Mouse (Mus musculus): Measurements from ENCODE around the gene Ptprt. TPM values are rescaled to one million over a fixed set of nuclear protein-coding genes. Genes with fewer than 3 reads are reported as not detected.

Gene Ptprt
- polyA plus RNA-seq, 1 experiment from 2014 or later: 0.79 TPM

DNA sequence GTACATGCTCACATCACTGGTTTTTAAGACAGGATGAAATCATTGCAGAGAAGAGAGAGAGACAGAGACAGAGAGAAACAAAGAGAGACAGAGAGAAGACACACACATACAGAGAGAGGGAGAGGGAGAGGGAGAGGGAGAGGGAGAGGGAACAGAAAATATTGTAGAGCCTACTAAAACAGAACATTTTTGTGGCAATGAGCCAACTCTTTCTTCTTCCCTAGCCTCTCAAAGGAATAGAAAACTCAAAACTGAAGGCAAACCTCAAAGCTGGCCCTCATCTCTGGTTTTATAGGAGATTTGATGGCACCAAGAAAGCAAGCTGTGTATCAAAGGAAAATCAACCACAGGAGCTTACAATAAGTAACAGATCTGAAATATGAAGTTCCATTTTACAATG, 176.9 kb downstream of the Ptprt start:
- H3K4me2 ChIP-seq (ENCODE audit: low read depth, low read length): no peak overlapping the region
- H3K4me1 ChIP-seq (ENCODE audit: insufficient read depth): no peaks in the 10 kb centered on the region
- no peak overlapping the region for H3K27ac ChIP-seq (ENCODE audit: low read depth)
- no peak for DNase-seq
- H3K27me3 ChIP-seq (ENCODE audit: insufficient read depth, low read length): no peaks in the 10 kb centered on the region
- no peak overlapping the region for H3K9ac ChIP-seq (replicated peaks)
- H3K4me3 ChIP-seq (ENCODE audit: low read depth, low read length): no peak overlapping the region
- H3K36me3 ChIP-seq (replicated peaks; ENCODE audit: insufficient read depth, low read length): no peaks in the 10 kb centered on the region
- no peak for TF ChIP-seq CTCF (IDR thresholded peaks at IDR 0.05; ENCODE audit: low read depth)
- TF ChIP-seq EP300 (IDR thresholded peaks at IDR 0.05; ENCODE audit: low read depth): no peak
- ATAC-seq: no peak
- no peaks in the 10 kb centered on the region for H3K9me3 ChIP-seq (ENCODE audit: low read length)

DNA sequence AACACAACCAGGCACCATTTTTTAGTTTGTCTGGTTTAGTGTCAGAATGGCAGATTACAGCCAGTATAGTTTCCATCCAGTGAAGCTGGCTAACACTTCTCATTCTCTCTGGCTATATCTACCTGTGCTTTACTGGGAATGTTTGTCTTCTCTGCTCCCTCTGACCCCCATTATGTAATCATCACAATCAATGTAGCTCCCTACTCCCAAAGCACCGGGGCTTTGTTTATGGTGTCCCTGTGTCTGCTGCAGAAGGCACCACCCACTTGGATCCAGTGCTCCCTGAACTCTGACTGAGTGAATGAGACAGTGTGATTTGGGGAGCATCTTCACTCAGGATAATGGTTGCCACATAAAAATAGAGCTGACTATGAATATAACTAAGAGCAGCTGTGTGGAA, 217.8 kb downstream of the Ptprt start:
- no peaks in the 10 kb centered on the region for H3K36me3 ChIP-seq (replicated peaks; ENCODE audit: insufficient read depth, low read length)
- H3K27me3 ChIP-seq (ENCODE audit: insufficient read depth, low read length): no peaks in the 10 kb centered on the region
- H3K4me2 ChIP-seq (ENCODE audit: low read depth, low read length): no peak overlapping the region
- H3K4me1 ChIP-seq (ENCODE audit: insufficient read depth): no peaks in the 10 kb centered on the region
- no peak overlapping the region for H3K27ac ChIP-seq (ENCODE audit: low read depth)
- H3K9me3 ChIP-seq (ENCODE audit: low read length): no peaks in the 10 kb centered on the region
- DNase-seq (peak; percentile 16), ATAC-seq (peak; percentile 58)
- H3K9ac ChIP-seq (replicated peaks): no peak overlapping the region
- no peak overlapping the region for H3K4me3 ChIP-seq (ENCODE audit: low read depth, low read length)
- WGBS (ENCODE audit: insufficient replicate concordance): 35% methylated on average over 1 of the region's 1 CpGs
- TF ChIP-seq EP300 (IDR thresholded peaks at IDR 0.05; ENCODE audit: low read depth) (no peak), CTCF (IDR thresholded peaks at IDR 0.05; ENCODE audit: low read depth) (no peak)

DNA sequence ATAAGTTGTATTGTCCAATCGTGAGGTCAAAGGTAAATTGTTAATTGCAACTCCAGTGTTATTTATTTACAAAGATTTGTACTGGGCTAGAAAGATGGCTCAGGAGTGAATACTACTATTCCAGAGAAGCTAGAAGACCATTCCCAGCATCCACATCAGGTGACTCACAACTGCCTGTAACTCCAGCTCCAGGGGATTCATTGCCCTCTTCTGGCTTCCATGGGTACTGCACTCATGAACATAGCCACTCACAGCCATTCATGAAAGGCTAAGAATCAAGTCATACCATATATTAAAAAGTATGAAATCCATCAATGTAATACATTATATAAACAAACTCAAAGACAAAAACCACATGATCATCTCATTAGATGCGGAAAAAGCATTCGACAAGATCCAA, 224.3 kb downstream of the Ptprt start:
- 84% methylated on average over 3 of the region's 3 CpGs for WGBS (ENCODE audit: insufficient replicate concordance)
- Histone ChIP-seq H3K4me3 (ENCODE audit: low read depth, low read length) (no peak overlapping the region), H3K4me2 (ENCODE audit: low read depth, low read length) (no peak overlapping the region), H3K27ac (ENCODE audit: low read depth) (no peak overlapping the region), H3K36me3 (replicated peaks; ENCODE audit: insufficient read depth, low read length) (no peaks in the 10 kb centered on the region), H3K9me3 (ENCODE audit: low read length) (no peaks in the 10 kb centered on the region), H3K4me1 (ENCODE audit: insufficient read depth) (no peaks in the 10 kb centered on the region), H3K27me3 (ENCODE audit: insufficient read depth, low read length) (no peaks in the 10 kb centered on the region), H3K9ac (replicated peaks) (no peak overlapping the region)
- ATAC-seq: no peak
- no peak for DNase-seq
- TF ChIP-seq EP300 (IDR thresholded peaks at IDR 0.05; ENCODE audit: low read depth): no peak
- TF ChIP-seq CTCF (IDR thresholded peaks at IDR 0.05; ENCODE audit: low read depth): peak; percentile 22; the same call in 1 of the 2 replicates

DNA sequence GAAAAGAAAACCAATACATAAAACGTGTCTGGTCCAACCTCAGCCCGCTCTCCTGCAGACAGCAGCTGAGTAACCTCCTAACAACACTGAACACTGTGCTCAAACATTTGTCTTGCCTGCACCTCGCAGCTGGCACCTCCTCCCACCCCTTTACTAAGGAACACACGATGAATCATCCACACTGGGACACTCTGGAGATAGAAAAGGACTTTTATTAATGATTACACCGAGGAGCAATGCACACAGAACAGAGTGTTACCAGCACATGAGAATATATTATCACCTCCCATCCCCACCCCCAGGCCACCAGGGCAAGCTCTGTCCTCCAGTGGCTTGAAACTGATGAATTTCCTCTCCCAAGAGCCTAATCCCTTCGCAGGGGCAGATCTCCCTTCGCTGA, 230.8 kb downstream of the Ptprt start:
- ATAC-seq: peak; percentile 47; the same call in 1 of the 2 replicates
- Histone ChIP-seq H3K9me3 (ENCODE audit: low read length) (no peaks in the 10 kb centered on the region), H3K36me3 (replicated peaks; ENCODE audit: insufficient read depth, low read length) (no peaks in the 10 kb centered on the region), H3K27me3 (ENCODE audit: insufficient read depth, low read length) (no peaks in the 10 kb centered on the region), H3K4me1 (ENCODE audit: insufficient read depth) (no peaks in the 10 kb centered on the region), H3K27ac (ENCODE audit: low read depth) (no peak overlapping the region), H3K9ac (replicated peaks) (no peak overlapping the region), H3K4me3 (ENCODE audit: low read depth, low read length) (no peak overlapping the region), H3K4me2 (ENCODE audit: low read depth, low read length) (no peak overlapping the region)
- no peak for DNase-seq
- no peak for TF ChIP-seq CTCF (IDR thresholded peaks at IDR 0.05; ENCODE audit: low read depth)
- TF ChIP-seq EP300 (IDR thresholded peaks at IDR 0.05; ENCODE audit: low read depth): no peak
- WGBS (ENCODE audit: insufficient replicate concordance): 42% methylated on average over 7 of the region's 7 CpGs

DNA sequence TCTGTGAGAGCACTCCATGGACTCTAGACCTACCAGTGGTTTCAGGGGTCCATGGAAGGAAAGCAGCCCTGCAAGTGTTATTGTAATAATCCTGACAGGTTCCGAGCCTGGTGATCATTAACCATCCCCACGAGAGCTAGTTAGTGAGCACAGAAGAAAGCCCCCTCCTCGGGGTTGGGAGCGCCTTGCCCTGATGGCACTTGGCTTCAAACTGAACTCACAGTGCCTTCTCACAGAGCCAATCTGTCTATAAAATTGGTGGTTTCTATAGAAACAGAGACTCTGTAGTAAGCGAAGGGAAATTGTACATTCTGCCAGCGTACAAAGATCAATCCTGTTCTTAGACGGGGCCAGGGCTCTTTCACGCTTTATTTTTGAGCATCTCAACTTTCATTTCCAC, 234.8 kb downstream of the Ptprt start:
- no peaks in the 10 kb centered on the region for H3K36me3 ChIP-seq (replicated peaks; ENCODE audit: insufficient read depth, low read length)
- no peak overlapping the region for H3K27ac ChIP-seq (ENCODE audit: low read depth)
- no peaks in the 10 kb centered on the region for H3K27me3 ChIP-seq (ENCODE audit: insufficient read depth, low read length)
- WGBS (ENCODE audit: insufficient replicate concordance): 81% methylated on average over 8 of the region's 8 CpGs
- TF ChIP-seq EP300 (IDR thresholded peaks at IDR 0.05; ENCODE audit: low read depth) (no peak), CTCF (IDR thresholded peaks at IDR 0.05; ENCODE audit: low read depth) (no peak)
- H3K9me3 ChIP-seq (ENCODE audit: low read length): no peaks in the 10 kb centered on the region
- H3K4me3 ChIP-seq (ENCODE audit: low read depth, low read length): no peak overlapping the region
- ATAC-seq: no peak
- DNase-seq: no peak
- no peaks in the 10 kb centered on the region for H3K4me1 ChIP-seq (ENCODE audit: insufficient read depth)
- H3K4me2 ChIP-seq (ENCODE audit: low read depth, low read length): no peak overlapping the region
- no peak overlapping the region for H3K9ac ChIP-seq (replicated peaks)

DNA sequence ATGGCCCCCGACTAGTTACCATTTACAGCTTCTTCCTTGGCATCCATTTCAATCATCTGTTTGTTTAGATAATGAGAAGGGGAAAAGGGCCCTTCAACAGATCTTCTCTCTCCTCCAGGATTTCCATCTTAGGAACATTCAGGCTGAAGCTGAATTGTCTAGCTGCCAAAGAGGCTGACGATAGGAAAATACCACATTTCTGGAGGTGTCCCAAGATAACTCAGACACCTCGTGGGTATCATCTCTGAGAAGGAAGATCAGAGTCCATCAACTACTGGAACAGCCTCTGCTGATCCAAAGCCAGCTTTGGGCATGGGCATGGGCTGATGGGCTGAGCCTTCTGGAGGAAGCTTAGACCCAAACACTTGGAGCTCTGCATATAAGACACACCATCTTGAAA, 242.8 kb downstream of the Ptprt start:
- ATAC-seq (no peak), DNase-seq (no peak)
- WGBS (ENCODE audit: insufficient replicate concordance): 57% methylated on average over 3 of the region's 3 CpGs
- Histone ChIP-seq H3K27me3 (ENCODE audit: insufficient read depth, low read length) (no peaks in the 10 kb centered on the region), H3K36me3 (replicated peaks; ENCODE audit: insufficient read depth, low read length) (no peaks in the 10 kb centered on the region), H3K4me3 (ENCODE audit: low read depth, low read length) (no peak overlapping the region), H3K4me1 (ENCODE audit: insufficient read depth) (no peaks in the 10 kb centered on the region), H3K4me2 (ENCODE audit: low read depth, low read length) (no peak overlapping the region), H3K9me3 (ENCODE audit: low read length) (no peaks in the 10 kb centered on the region), H3K9ac (replicated peaks) (no peak overlapping the region), H3K27ac (ENCODE audit: low read depth) (no peak overlapping the region)
- TF ChIP-seq CTCF (IDR thresholded peaks at IDR 0.05; ENCODE audit: low read depth) (no peak), EP300 (IDR thresholded peaks at IDR 0.05; ENCODE audit: low read depth) (no peak)
